Mouse (Mus musculus) CD4-positive, CD25-positive, alpha-beta regulatory T cell, adult 9 weeks (primary cell): ENCODE measurements around the gene Rbbp7. TPM values are rescaled to one million over a fixed set of nuclear protein-coding genes. Genes with fewer than 3 reads are reported as not detected.

Source experiments
- polyA plus RNA-seq: library from polyadenylated mRNA; unstranded; fragments of 100-300 nt; shearing (Covaris generic); gene quantifications from one replicate; pipeline ENCODE4 v1.2.1, GENCODE M21; 2017

Rbbp7 gene
- polyA plus RNA-seq = 310 TPM

GRCm38 (mm10) chrX:162760115-162760942, at the start of gene Rbbp7:
Rbbp7 (plus strand) TSS chrX:162760402.

Other genes starting within 250 kb of the Rbbp7 start
- gene Reps2, start 116.8 kb upstream of the Rbbp7 start, polyA plus RNA-seq = not detected
- 16.4 TPM for gene Txlng, start 69.1 kb downstream of the Rbbp7 start, polyA plus RNA-seq
- gene Syap1, start 128.0 kb downstream of the Rbbp7 start, polyA plus RNA-seq = 21.1 TPM
- gene Ctps2, start 140.8 kb downstream of the Rbbp7 start, polyA plus RNA-seq = 289 TPM
- 0.82 TPM for gene S100g, start 204.2 kb downstream of the Rbbp7 start, polyA plus RNA-seq